Mouse (Mus musculus) spleen, embryonic (tissue): ENCODE results near the gene Gm1043.

ENCODE experiments used
- CTCF ChIA-PET: fragments of 350-600 bp; sonication (Branson Sonifier 250); formaldehyde crosslinking; loops from one replicate; lab custom pipeline; 2022; lab: Charles Lee

Gene Gm1043

DNA sequence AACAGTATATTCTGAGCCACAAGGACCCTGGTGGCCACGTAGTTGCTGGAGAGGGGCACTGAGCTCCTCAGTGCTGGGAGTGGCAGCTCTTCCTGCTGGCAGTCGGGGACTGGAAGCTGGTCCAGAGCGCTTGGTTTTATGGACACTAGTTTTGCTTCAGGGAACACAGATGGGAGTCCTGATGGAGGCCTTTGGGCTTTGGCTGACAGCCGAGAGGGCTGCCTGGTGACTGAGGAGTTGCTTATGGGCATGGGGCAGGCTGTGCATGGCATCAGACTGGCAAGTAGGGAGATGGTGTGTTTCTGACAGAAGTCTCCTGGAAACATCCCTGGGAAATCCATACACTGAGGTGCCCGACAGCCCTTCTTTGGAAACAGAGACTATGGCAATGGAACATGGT lies 105.2 kb downstream of the Gm1043 start:
- CTCF ChIA-PET = no interaction called here

- CTCF ChIA-PET = no interaction called here
Measured at GRCm38 (mm10) chr5:37196196-37196595, 111.0 kb downstream of the Gm1043 start.

DNA sequence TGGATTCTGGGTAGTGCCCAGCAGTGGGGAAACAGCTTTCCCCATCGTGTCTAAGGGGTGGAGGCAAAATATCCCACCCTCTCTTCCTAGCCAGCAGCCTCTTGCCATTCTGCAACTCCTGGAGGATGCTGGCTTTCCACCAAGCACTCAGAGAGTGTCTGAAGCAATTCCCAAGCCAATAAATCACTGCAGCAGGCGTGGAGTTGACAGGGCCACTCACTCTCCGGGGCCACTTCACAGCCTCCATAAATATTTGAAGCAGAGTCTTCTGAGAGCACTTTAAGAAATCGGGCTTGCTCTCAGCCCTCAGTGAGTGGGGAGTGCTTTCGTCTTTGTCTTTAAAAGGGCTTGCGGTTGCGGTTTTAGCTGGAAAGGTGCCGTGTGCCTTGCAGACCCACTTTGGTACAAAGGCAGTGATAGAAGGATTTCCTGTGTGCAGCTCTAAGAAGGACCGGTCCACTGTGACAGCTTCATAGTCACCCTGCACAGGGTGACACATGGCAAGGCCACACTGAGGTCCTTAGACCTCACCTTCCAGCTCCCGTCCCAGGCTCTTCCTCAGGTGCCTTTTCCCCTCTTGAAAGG lies 111.6 kb downstream of the Gm1043 start:
- CTCF ChIA-PET = no interaction called here

GRCm38 (mm10) chr5:37197423-37197822 lies 112.3 kb downstream of the Gm1043 start:
- CTCF ChIA-PET = no interaction called here

- CTCF ChIA-PET = no interaction called here
Measured at GRCm38 (mm10) chr5:37198011-37198688, 113.0 kb downstream of the Gm1043 start.

- CTCF ChIA-PET = no interaction called here
Measured at GRCm38 (mm10) chr5:37202285-37202684, 117.1 kb downstream of the Gm1043 start.

- CTCF ChIA-PET = no interaction called here
Measured at GRCm38 (mm10) chr5:37204886-37205285, 119.7 kb downstream of the Gm1043 start.

DNA sequence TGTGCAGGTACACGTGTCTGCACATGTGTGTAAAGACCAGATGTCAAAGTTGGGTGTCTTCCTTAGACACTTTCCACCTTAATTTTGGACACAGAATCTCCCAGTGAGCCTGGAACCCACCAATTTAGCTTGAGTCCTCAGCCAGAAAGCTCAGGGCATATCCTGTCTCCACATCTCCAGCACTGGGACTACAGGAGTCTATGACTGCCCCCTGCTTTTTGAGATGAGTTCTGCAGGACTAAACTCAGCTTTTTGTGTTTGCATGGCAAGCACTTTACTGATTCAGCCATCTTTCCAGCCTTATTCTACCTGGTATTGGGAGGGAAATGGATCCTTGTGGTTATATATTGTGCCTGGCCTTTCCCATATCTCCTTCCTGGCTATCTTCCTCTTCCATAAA lies 120.2 kb downstream of the Gm1043 start:
- CTCF ChIA-PET = no interaction called here

DNA sequence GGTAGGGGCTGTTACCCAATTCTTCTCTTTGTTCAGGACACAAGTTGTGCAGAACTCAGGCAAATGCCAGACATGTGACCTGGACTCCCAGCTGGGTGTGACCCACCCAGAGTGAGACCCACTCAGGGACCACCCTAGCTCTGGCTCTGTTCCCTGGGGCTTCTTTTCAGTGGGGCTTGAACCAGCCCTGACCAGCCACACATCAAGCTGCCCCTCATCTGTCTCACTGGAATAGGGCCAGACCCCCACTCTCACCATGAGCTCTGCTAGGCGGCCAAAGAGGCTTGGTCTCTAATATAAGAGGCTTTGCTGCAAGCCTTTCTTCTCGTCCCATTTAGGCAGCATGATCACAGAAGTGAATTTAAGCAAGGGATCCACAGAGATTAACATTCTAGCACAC lies 121.2 kb downstream of the Gm1043 start:
- CTCF ChIA-PET = no interaction called here

DNA sequence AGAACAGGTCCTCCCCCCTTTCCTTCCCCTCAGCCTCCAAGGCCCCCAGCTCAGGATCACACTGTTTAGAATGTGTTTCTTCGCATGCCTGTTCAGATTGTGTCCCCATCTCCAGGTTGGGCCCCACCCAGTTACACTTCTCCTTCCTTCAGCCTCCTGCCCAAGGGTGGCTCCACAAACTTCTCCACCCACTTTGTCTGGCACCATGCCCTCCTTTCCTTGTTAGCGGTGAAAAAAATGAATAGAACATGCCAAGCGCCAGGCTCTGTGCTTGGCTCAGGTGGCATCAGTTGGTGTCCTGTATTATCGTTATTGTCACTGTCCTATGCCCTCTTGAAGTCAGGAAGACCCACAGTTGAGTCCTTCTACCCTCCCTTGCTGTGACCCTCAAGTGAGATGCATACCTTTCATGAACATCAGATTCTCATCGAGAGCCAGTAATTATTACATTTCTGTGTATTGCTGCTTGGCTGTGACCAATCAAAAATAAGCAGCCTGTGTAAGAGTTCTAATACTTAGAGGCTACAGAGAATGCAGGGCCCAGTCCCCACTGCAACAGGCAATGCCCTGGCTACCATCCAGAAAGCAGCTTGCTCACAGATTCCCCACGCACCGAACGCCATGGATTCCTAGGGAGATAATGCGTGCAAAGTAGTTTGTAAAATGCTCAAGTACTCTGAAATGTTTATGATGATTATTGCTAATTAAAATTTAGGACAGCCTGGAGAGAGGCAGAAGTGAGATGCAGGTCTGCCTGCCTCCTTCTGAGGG lies 128.0 kb downstream of the Gm1043 start:
- CTCF ChIA-PET = no interaction called here

DNA sequence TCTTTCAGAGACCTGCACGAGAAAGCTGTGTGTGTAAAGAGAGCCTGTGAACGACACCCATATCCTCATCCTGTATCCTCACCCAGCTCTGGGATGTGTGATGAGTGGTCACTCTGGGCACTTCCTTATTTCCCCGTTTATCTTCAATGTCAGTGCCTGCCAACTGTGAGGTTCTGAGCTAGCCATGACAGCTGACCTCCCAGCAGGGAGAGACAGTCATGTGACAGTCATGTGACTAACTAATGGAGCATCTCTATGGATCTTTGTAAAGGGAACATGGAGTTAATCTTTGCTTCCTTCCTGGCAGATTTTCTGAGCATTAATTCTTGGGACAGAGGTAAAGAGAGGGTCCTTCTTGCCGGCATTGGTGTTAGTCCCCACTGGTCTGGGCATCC lies 128.5 kb downstream of the Gm1043 start:
- CTCF ChIA-PET = no interaction called here

DNA sequence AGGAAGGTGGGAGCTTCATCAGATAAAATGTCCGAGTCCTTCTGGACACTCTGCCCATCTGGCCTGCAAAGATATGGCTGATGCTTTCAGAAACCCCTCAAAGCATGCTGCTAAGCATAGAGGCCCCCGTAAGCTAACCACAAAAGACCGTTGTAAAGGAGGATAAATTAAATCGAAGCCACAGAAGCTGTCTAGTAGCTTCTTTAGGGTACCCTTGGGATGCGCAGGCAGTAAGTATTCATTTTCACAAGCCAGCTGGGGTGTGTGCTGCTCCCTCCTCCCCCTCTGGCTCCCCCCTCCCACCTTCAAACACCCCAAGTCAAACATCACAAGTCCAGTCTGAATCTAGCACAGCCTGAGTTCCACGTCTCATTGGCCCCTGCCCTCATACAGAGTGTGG lies 129.4 kb downstream of the Gm1043 start:
- CTCF ChIA-PET = no interaction called here

DNA sequence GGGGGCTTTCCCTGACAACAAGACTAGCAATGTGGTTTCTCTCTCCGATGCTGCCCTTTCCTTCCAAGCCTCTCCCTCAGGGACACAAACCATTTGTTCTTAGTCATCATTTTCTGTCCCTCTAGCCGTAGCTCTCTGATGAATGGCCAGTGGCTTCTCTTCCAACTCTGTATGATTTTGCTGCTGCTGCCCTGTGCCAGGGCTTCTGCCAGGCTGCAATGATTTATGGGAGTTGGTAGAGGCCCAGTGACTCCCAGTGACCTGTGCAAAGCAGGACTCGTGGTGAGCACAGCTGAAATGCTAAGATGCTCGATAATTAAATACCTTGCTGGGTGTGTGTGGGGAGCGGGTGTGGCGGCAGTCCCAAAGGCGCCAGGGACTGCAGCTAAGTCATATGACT lies 130.1 kb downstream of the Gm1043 start:
- CTCF ChIA-PET = no interaction called here

DNA sequence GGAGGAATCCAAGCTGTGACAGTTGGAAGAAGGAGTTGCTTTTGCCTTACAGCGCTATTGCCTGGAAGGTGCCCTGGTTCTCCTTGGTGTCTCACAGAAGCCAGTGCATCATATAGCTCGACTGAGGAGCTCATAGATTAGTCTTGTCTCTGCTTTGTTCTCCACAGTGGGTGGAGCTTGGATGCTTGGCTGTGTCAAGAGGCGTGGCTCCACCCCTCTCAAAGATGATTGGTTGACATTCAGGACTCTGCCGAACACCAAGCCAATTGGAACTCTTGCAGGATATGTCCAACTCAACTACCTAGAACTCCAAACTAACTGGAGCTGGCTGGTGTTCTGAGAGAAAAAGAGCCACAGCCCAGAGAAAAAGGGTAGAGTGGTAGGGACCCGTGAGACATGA lies 134.4 kb downstream of the Gm1043 start:
- CTCF ChIA-PET = no interaction called here

DNA sequence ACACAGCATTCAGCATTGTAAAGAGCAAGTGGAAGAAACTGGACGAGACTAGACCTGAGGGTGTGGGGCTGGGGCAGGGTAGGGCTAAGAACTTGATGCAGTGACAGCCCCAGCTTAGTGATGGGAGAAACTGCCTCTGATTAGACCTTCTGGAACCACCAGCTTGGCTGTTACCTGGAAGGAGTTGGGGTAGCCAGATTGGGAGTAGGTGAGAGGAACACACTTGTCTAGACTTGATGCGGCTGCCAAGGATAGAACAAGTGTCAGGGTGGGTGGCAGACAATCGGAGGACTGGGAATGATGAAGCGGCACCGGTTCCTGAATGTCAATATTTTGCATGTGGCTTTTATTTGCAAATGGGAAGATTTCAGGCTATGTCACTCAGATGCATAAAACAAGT lies 135.4 kb downstream of the Gm1043 start:
- CTCF ChIA-PET = no interaction called here

DNA sequence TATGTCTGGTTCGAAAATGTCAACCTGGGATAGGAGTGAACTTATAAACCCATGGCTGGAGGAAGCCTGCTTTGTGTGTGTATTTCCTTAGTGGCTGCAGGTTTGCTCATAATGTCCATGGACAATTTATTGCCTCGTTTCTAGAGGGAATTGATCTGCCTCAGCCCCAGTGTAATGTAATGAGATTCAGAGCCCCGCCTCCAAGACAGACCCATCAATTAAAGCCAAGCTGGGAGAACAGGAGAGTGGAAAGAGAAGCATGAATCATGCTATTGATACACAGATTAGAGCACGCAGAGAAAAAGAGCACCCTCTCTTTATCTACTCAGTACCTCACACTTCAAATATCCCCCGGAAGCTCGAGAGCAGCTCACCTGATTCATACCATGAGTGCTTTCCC lies 136.4 kb downstream of the Gm1043 start:
- CTCF ChIA-PET = no interaction called here

- CTCF ChIA-PET = no interaction called here
Measured at GRCm38 (mm10) chr5:37222316-37222715, 137.1 kb downstream of the Gm1043 start.

GRCm38 (mm10) chr5:37225708-37226107 lies 140.5 kb downstream of the Gm1043 start:
- CTCF ChIA-PET = no interaction called here

DNA sequence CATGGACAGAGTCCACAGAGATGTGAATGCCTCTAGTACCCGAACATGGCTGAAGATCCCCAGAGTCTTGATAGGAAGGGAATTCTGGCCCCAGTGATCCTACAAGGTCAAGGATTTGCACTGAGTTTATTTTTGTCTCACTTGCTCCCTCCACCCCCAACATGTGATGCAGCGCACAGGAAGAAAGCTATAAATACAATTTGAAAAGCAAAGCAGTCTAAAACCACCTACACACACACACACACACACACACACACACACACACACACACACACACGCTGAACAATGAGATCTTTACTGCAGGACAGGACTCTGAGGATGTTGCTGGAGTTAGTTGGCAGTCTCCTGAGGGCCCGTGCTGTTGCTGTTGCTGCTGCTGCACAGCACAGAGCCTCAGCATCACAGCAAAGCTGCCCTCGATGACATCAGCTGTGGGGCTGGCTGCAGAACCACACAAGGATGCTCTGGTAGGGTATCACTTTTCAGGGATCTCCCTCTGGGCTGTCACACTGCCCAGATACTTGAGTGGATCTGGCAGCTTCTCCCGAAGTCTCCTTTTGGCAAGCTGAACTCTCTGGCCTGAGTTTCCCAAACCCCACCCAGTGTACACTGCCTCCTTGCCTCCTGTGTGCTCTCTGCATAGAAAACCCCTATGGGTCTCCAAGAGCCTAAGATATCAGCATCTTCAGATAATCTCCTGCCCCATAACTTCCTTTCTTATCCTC lies 142.9 kb downstream of the Gm1043 start:
- CTCF ChIA-PET = no interaction called here

- CTCF ChIA-PET = no interaction called here
Measured at GRCm38 (mm10) chr5:37228894-37229293, 143.7 kb downstream of the Gm1043 start.

DNA sequence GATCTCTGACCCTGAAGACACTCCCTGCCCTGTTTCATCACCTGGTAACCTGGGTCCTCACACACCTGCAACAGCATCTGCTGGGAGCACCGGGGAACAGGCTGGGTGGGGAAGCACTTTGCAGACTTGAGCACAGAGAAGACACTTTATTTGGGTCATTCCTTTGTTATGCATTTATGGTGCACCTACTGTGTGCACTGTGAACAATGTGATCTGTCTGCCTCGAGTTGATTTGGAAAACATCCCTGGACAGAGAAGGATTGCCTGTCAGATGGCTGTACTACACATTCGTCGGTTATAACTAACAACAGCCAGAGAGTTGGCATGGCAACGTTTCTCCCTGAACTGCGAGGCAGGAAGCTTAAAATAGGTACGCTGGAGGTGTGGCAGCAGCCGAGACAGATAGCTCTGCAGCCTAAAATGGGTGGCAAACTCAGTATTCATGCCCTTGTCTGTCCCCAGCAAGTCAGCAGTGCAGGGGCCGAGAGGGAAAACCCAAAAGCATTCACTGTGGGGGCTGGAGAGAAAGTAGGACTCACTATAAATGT lies 147.9 kb downstream of the Gm1043 start:
- CTCF ChIA-PET = no interaction called here

GRCm38 (mm10) chr5:37238654-37239053 lies 153.5 kb downstream of the Gm1043 start:
- CTCF ChIA-PET = no interaction called here
